Comparison of ENCODE assay signal across 13 mouse cellular contexts in the genomic region with DNA sequence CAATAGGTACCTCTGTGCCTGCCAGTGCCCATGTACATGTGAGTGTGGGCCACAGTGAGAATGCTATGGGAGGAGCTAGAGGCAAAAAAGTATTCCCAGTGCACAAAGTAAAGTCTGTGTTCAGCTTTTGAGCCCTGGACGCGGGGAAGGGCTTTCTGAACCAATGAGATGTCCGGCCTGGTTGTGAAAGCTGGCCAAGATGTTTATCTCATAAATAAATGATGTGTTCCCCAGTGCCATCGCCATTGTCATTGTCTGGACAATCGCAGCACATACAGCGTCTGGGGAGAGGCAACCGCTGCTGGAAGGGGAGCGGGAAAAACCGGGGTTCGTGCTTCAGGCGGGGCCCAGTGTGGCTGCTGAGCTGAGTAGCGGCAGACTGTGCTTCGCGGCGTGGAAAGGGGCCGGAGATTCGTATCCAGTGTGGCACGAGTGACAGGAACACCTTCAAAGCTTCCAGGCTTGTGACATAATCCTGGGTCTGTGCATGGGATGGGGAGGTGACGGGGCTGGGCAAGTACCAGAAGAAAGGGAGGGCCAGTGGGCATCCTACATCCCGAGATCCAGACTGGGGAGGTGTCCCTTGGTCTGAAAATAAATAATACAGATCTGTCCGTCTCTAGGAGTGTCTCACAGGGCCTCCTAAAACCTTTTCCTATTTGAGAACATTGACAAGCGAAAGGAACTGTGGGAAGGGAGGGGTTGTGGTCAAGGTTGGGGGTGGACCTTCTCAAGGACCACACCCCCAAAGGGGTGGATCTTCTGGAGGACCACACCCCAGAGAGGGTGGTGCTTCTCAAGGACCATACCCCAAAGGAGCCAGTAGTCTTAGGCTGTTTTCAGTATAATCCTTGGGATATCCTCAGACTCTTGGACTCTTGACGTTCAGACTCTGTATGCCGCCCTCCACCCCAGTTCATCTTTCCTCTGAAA. TPM values are rescaled to one million over a fixed set of nuclear protein-coding genes. Genes with fewer than 3 reads are reported as not detected.
DNase-seq lines count a peak whose midpoint lies in the region; ATAC-seq and TF ChIP-seq lines count a peak whose summit lies in the region.
"Had no signal": no experiment of that assay in that cellular context is flagged by ENCODE, and none has a peak within 500 bp of the region (broad histone marks: within the 10 kb centered on the region; RNA-seq: fewer than 3 reads in every experiment).

No protein-coding gene starts in this region.

- H3K9ac ChIP-seq in lung, embryonic 15.5 days = no peak overlapping the region
- no peak overlapping the region for H3K9ac ChIP-seq in midbrain, embryonic 16.5 days (ENCODE audit: low read depth, low read length)
- H3K9ac ChIP-seq: forebrain, postnatal 0 days; intestine, embryonic 15.5 days; lung, embryonic 14.5 days had no signal

- no peak for TF ChIP-seq CTCF in lung, adult 2 months (IDR thresholded peaks at IDR 0.05; ENCODE audit: insufficient read depth, low read length)

- H3K9me3 ChIP-seq in lung, embryonic 15.5 days = no peaks in the 10 kb centered on the region
- H3K9me3 ChIP-seq in midbrain, embryonic 16.5 days (replicated peaks; ENCODE audit: control insufficient read depth, low read length, poor library complexity, severe bottlenecking) = no peaks in the 10 kb centered on the region
- H3K9me3 ChIP-seq: intestine, embryonic 15.5 days had no signal

- 59% methylated on average over 24 of the region's 24 CpGs for WGBS in lung, embryonic 15.5 days
- 59% methylated on average over 24 of the region's 24 CpGs for WGBS in lung, adult 2 months
- WGBS in midbrain, embryonic 16.5 days = 55% methylated on average over 24 of the region's 24 CpGs

- no peaks in the 10 kb centered on the region for H3K36me3 ChIP-seq in lung, embryonic 15.5 days
- no peaks in the 10 kb centered on the region for H3K36me3 ChIP-seq in midbrain, embryonic 16.5 days (ENCODE audit: control insufficient read depth, insufficient read depth, low read length)
- H3K36me3 ChIP-seq: intestine, embryonic 15.5 days had no signal

- ATAC-seq in lung, embryonic 15.5 days (ENCODE audit: borderline replicate concordance, extremely low read depth, low FRiP score, low TSS enrichment) = no peak; the same call in 1 of the 2 replicates
- ATAC-seq in midbrain, embryonic 16.5 days = 0 out of 2 replicates have a peak, but pooled peaks have one; percentile 26
- ATAC-seq: forebrain, postnatal 0 days; intestine, embryonic 15.5 days had no signal

- no peak overlapping the region for H3K4me3 ChIP-seq in lung, embryonic 15.5 days
- H3K4me3 ChIP-seq in lung, adult 2 months (replicated peaks; ENCODE audit: extremely low read depth, low read depth, low read length) = no peak overlapping the region
- H3K4me3 ChIP-seq in midbrain, embryonic 16.5 days (ENCODE audit: low read depth, low read length) = no peak overlapping the region
- H3K4me3 ChIP-seq: intestine, embryonic 15.5 days had no signal

- H3K27me3 ChIP-seq in lung, embryonic 15.5 days = no peaks in the 10 kb centered on the region
- H3K27me3 ChIP-seq in midbrain, embryonic 16.5 days (ENCODE audit: control insufficient read depth, insufficient read depth, low read depth, low read length) = no peaks in the 10 kb centered on the region
- H3K27me3 ChIP-seq: intestine, embryonic 15.5 days had no signal

- peak; percentile 24 for DNase-seq in embryo, embryonic 11 days
- DNase-seq in embryo, embryonic 9.5 days (ENCODE audit: extremely low spot score) = no peak
- DNase-seq in lung, adult 2 months = no peak
- DNase-seq in heart, postnatal 4 days = peak; percentile 45
- DNase-seq in kidney, postnatal 14 days = no peak
- DNase-seq in cerebellum, adult 8-10 months = no peak
- DNase-seq: cerebellum, postnatal 10 days; forebrain, postnatal 0 days; lung, embryonic 14.5 days had no signal

- H3K4me2 ChIP-seq in lung, embryonic 15.5 days = 0 out of 2 replicates have a peak overlapping the region, but pooled peaks have one; percentile 5
- peak overlapping the region; percentile 25 for H3K4me2 ChIP-seq in midbrain, embryonic 16.5 days (ENCODE audit: low read length)
- H3K4me2 ChIP-seq: intestine, embryonic 15.5 days; lung, embryonic 14.5 days had no signal

- H3K4me1 ChIP-seq in lung, embryonic 15.5 days = peaks cover 8% of the 10 kb centered on the region; the same call in 1 of the 2 replicates
- no peaks in the 10 kb centered on the region for H3K4me1 ChIP-seq in lung, adult 2 months (ENCODE audit: control insufficient read depth, insufficient read depth, low read length)
- H3K4me1 ChIP-seq in midbrain, embryonic 16.5 days (ENCODE audit: control insufficient read depth, insufficient read depth, low read length) = no peaks in the 10 kb centered on the region

- TF ChIP-seq POLR2A in lung, adult 2 months (IDR thresholded peaks at IDR 0.05; ENCODE audit: borderline replicate concordance, extremely low read depth, low read depth, low read length) = no peak

- H3K27ac ChIP-seq in lung, embryonic 15.5 days = no peak overlapping the region
- no peak overlapping the region for H3K27ac ChIP-seq in midbrain, embryonic 16.5 days (ENCODE audit: low read length)
- H3K27ac ChIP-seq: intestine, embryonic 15.5 days had no signal

RNA-seq across cellular contexts. Expression of a gene that starts 2.5 kb away (rescaled TPM):
- polyA plus RNA-seq in lung, embryonic 15.5 days (2015; fragmentation: Nextera tagmentation; extraction: Ambion mirVana) = 8.3 and 9.5 TPM in 2 replicates
- 26.6 and 81.2 TPM in 2 replicates for polyA plus RNA-seq in lung, adult 2 months (2012; rRNA removed)
- total RNA-seq in heart, postnatal 4 days (2021) = 100 to 1,000 TPM; 709 to 766 TPM
- polyA plus RNA-seq in midbrain, embryonic 16.5 days (2015; fragmentation: Nextera tagmentation; extraction: Ambion mirVana) = 0.71 and 0.99 TPM in 2 replicates

RNA-seq across cellular contexts. Expression of a gene that starts 8.9 kb away (rescaled TPM):
- polyA plus RNA-seq in lung, embryonic 15.5 days (2015; fragmentation: Nextera tagmentation; extraction: Ambion mirVana) = 0.15 and 0.29 TPM in 2 replicates
- 0.22 TPM in 1 of 2 replicates, not detected in the other for polyA plus RNA-seq in lung, adult 2 months (2012; rRNA removed)
- 1 to 10 TPM; 2.9 to 4.8 TPM for total RNA-seq in heart, postnatal 4 days (2021)
- polyA plus RNA-seq in midbrain, embryonic 16.5 days (2015; fragmentation: Nextera tagmentation; extraction: Ambion mirVana) = not detected in 2 replicates
- total RNA-seq: layer of hippocampus, postnatal 36 days had no signal
- polyA plus RNA-seq: intestine, embryonic 15.5 days; lung, embryonic 14.5 days had no signal

Comparison
In these comparisons a context has a peak if more than half of its experiments do, and no peak if none do; other contexts are left out.
1. DNase-seq: peak in embryo, embryonic 11 days (single experiment) and heart, postnatal 4 days (single experiment); none in embryo, embryonic 9.5 days (single experiment), lung, adult 2 months (single experiment), kidney, postnatal 14 days (single experiment) and cerebellum, adult 8-10 months (single experiment).